Mouse (Mus musculus): Measurements from ENCODE around the gene Rrp7a.

GRCm38 (mm10) chr15:83134671-83135070 is 12.1 kb upstream of the Rrp7a start:
- TF ChIP-seq POLR2A (IDR thresholded peaks at IDR 0.05; ENCODE audit: low read depth, low read length) (no peak), CTCF (IDR thresholded peaks at IDR 0.05; ENCODE audit: extremely low read depth, insufficient read depth, insufficient read length, insufficient replicate concordance) (no peak)
